Mouse (Mus musculus): ENCODE data around the gene Vsig10.

DNA sequence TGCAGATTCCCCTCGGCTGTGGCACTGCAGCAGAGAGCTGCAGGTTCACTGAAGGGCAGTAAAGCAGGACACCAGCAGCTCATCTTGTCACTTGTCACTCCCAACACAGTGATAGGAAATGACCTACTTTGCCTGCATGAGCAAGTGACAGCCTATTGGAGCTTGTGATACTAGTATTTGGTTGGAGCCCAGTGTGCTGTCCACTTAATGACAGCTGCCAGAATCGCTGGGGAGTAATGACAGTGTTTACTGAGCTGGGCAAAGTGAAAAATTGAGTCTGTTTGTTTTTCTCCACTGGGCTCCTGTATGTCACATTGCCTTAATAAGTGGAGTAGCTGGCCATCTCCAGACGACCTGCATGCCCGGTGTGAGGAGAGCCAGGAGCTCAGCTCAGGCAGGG is 61.3 kb downstream of the Vsig10 start:
- TF ChIP-seq CTCF (IDR thresholded peaks at IDR 0.05; ENCODE audit: extremely low read depth, insufficient read depth, low read length) (no peak), POLR2A (IDR thresholded peaks at IDR 0.05; ENCODE audit: extremely low read depth, insufficient read depth, low read length) (no peak)

Data from cortical plate, adult 2 months (tissue).